Mouse (Mus musculus) monocyte, adult 59 days (primary cell): ENCODE results near the gene Traf4. TPM values are rescaled to one million over a fixed set of nuclear protein-coding genes. Genes with fewer than 3 reads are reported as not detected.

Experiments
- total RNA-seq, 2 experiments: library from RNA; stranded (reverse); gene quantifications; one replicate each; pipeline ENCODE4 v1.2.4; 2023

The Traf4 gene
- under 1 TPM; 0.60 to 0.67 TPM for total RNA-seq

DNA sequence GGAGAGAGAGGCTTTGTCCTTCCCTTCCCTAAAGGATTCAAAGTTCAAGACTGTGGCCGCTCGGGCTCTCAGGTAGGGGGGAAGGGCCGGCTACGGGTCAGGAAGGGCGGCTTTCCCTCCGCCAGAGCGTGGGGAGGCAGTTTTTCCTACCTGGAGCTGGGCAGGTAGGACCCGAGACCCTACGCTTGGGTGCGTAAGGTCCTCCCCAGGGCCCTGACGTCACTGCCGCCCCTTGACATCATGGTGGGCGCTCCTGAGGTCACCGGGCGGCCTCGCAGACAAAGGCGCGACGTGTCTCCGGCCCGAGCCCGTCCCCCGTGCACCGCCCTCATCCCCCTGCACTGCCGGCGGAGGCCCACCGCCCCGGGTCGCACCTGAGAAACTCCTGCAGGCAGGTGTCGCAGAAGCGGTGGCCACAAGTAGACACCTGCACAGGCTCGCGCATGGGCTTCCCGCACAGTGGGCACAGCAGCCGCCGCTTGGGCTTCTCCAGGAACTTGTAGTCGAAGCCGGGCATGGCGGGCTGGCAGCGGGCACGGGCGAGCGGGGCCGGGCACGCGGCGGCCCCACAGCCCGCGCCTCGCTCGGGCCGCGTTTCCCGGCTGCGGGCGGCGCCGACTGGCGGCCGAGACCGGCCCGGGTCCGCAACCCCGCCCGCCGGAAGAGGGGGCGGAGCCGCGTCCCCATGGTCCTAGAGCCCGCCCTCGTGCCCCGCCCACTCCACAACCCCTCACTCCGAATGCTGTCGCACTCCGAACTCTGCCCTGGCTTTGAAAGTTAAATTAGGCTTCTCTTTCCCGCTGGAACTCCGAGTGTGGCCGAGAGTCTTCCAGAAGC, at the start of gene Traf4:
Gene Traf4, minus strand, starts transcription at position 666 of the 837 bp plus-strand sequence.

GRCm38 (mm10) chr11:78193113-78193512, 27.7 kb upstream of the Traf4 start, which contains the start of gene Proca1:
Proca1 (plus strand) TSS chr11:78193392.

GRCm38 (mm10) chr11:78188331-78189233, 23.2 kb upstream of the Traf4 start, which contains the start of gene Rab34:
Rab34 (plus strand) TSS chr11:78188430.

GRCm38 (mm10) chr11:78182961-78183844, 17.8 kb upstream of the Traf4 start, which contains the start of gene Rpl23a:
Rpl23a (minus strand) TSS chr11:78183584.

GRCm38 (mm10) chr11:78176402-78176862, 11.0 kb upstream of the Traf4 start, which contains the start of the genes Nek8 and Tlcd1:
Nek8 (minus strand) TSS chr11:78176675.
Tlcd1 (plus strand) TSS chr11:78176711.

Other genes with a start within 250 kb of the Traf4 start
- not detected for gene Sez6, start 234.8 kb downstream of the Traf4 start, total RNA-seq
- 10 to 100 TPM; 91.6 to 97.7 TPM for gene Phf12, start 182.8 kb downstream of the Traf4 start, total RNA-seq
- 1 to 10 TPM; 1.4 to 1.8 TPM for gene Dhrs13, start 133.3 kb downstream of the Traf4 start, total RNA-seq
- 10 to 100 TPM; 32.7 to 40.2 TPM for gene Flot2, start 127.7 kb downstream of the Traf4 start, total RNA-seq
- 10 to 100 TPM; 17.4 to 20.2 TPM for gene Eral1, start 85.2 kb downstream of the Traf4 start, total RNA-seq
- 10 to 100 TPM; 26.6 to 30.6 TPM for gene Fam222b, start 70.9 kb downstream of the Traf4 start, total RNA-seq
- gene Nek8, start 11.1 kb upstream of the Traf4 start, total RNA-seq, result 1 to 10 TPM; 1.9 to 4.0 TPM
- gene Tlcd1, start 11.1 kb upstream of the Traf4 start, total RNA-seq, result 1 to 10 TPM; 2.9 to 3.3 TPM
- gene Rpl23a, start 18.0 kb upstream of the Traf4 start, total RNA-seq, result 1,000 to 10,000 TPM; 1,755 to 1,970 TPM
- gene Rab34, start 22.8 kb upstream of the Traf4 start, total RNA-seq, result 1 to 10 TPM; 4.0 to 4.2 TPM
- not detected for gene Proca1, start 27.8 kb upstream of the Traf4 start, total RNA-seq
- gene Sdf2, start 80.2 kb upstream of the Traf4 start, total RNA-seq, result 10 to 100 TPM; 52.7 to 55.9 TPM
- gene Supt6, start 80.4 kb upstream of the Traf4 start, total RNA-seq, result 10 to 100 TPM; 59.1 to 66.8 TPM
- 100 to 1,000 TPM; 105 to 107 TPM for gene 2610507B11Rik, start 96.2 kb upstream of the Traf4 start, total RNA-seq
- 1 to 10 TPM; 1.5 TPM for gene BC030499, start 125.3 kb upstream of the Traf4 start, total RNA-seq
- gene Spag5, start 135.9 kb upstream of the Traf4 start, total RNA-seq, result 1 to 10 TPM in 1 of 2 experiments, under 1 TPM in 1; 0.81 to 2.9 TPM
- gene Aldoc, start 157.4 kb upstream of the Traf4 start, total RNA-seq, result 1 to 10 TPM; 7.4 to 9.0 TPM
- gene Pigs, start 162.8 kb upstream of the Traf4 start, total RNA-seq, result 10 to 100 TPM; 60.7 to 63.9 TPM
- gene Unc119, start 177.9 kb upstream of the Traf4 start, total RNA-seq, result 10 to 100 TPM; 69.6 to 82.3 TPM
- gene Foxn1, start 221.0 kb upstream of the Traf4 start, total RNA-seq, result not detected